Mouse (Mus musculus) hindbrain, embryonic 13.5 days (tissue): ENCODE measurements around the gene Efna1. TPM values are rescaled to one million over a fixed set of nuclear protein-coding genes. Genes with fewer than 3 reads are reported as not detected.

Experiments
- microRNA counts: library from miRNA; unstranded; fragments of <30 nt; microRNA quantifications from one replicate; lab custom pipeline; 2016
- microRNA-seq: library from miRNA; unstranded; fragments of <30 nt; microRNA quantifications from one replicate; pipeline ENCODE4, GENCODE M21; 2016
- polyA plus RNA-seq: library from polyadenylated mRNA; unstranded; fragments of >200 nt; fragmentation: Nextera tagmentation; extraction: Ambion mirVana; gene quantifications from 2 replicates; pipeline ENCODE4 v1.2.1, GENCODE M21; 2015

The Efna1 gene
- polyA plus RNA-seq, 1 experiment from 2014 or later = 12.4 TPM

MicroRNAs encoded within 50 kb of the gene (microRNA counts, 519-probe panel; counts per million panel counts)
- 3,735 counts per million, percentile 53 among the panel's probes with 10 or more counts for microRNA mmu-miR-92b (lab: Ali Mortazavi, UCI)

Small RNAs within 50 kb of the gene (microRNA-seq; reads per million reads assigned to microRNA genes)
- gene Mir92b = 4,817 reads per million, percentile 91 among the genes with 10 or more reads in this experiment

Other genes starting within 250 kb of the Efna1 start
- 74.5 and 76.0 TPM in 2 replicates for gene Rusc1, start 187.8 kb downstream of the Efna1 start, polyA plus RNA-seq
- not detected in 2 replicates for gene Gm43738, start 180.0 kb downstream of the Efna1 start, polyA plus RNA-seq
- 312 and 322 TPM in 2 replicates for gene Fdps, start 179.2 kb downstream of the Efna1 start, polyA plus RNA-seq
- 0.30 TPM in 1 of 2 replicates, not detected in the other for gene Pklr, start 145.0 kb downstream of the Efna1 start, polyA plus RNA-seq
- gene Hcn3, start 120.9 kb downstream of the Efna1 start, polyA plus RNA-seq = 33.5 and 35.1 TPM in 2 replicates
- gene Clk2, start 116.3 kb downstream of the Efna1 start, polyA plus RNA-seq = 23.5 and 24.5 TPM in 2 replicates
- 127 and 130 TPM in 2 replicates for gene Scamp3, start 103.7 kb downstream of the Efna1 start, polyA plus RNA-seq
- gene Fam189b, start 98.0 kb downstream of the Efna1 start, polyA plus RNA-seq = 29.9 and 30.0 TPM in 2 replicates
- gene Gba, start 78.2 kb downstream of the Efna1 start, polyA plus RNA-seq = 47.9 TPM in 2 replicates
- gene Thbs3, start 66.0 kb downstream of the Efna1 start, polyA plus RNA-seq = 53.5 and 60.7 TPM in 2 replicates
- 161 and 166 TPM in 2 replicates for gene Mtx1, start 54.1 kb downstream of the Efna1 start, polyA plus RNA-seq
- gene Muc1, start 52.1 kb downstream of the Efna1 start, polyA plus RNA-seq = 1.3 and 2.8 TPM in 2 replicates
- 205 and 209 TPM in 2 replicates for gene Krtcap2, start 35.2 kb downstream of the Efna1 start, polyA plus RNA-seq
- 64.3 and 68.1 TPM in 2 replicates for gene Trim46, start 34.8 kb downstream of the Efna1 start, polyA plus RNA-seq
- gene Dpm3, start 21.8 kb downstream of the Efna1 start, polyA plus RNA-seq = 74.4 and 76.2 TPM in 2 replicates
- gene Slc50a1, start 10.6 kb downstream of the Efna1 start, polyA plus RNA-seq = 34.6 and 38.0 TPM in 2 replicates
- gene Efna3, start 41.8 kb upstream of the Efna1 start, polyA plus RNA-seq = 46.8 and 49.7 TPM in 2 replicates
- gene Efna4, start 56.9 kb upstream of the Efna1 start, polyA plus RNA-seq = 8.6 and 9.8 TPM in 2 replicates
- gene Adam15, start 68.9 kb upstream of the Efna1 start, polyA plus RNA-seq = 41.5 and 47.0 TPM in 2 replicates
- gene Dcst2, start 80.8 kb upstream of the Efna1 start, polyA plus RNA-seq = 0.14 and 0.17 TPM in 2 replicates
- 1.1 and 1.3 TPM in 2 replicates for gene Dcst1, start 84.1 kb upstream of the Efna1 start, polyA plus RNA-seq
- 0.70 and 0.73 TPM in 2 replicates for gene Zbtb7b, start 113.6 kb upstream of the Efna1 start, polyA plus RNA-seq
- gene Lenep, start 121.7 kb upstream of the Efna1 start, polyA plus RNA-seq = 1.1 and 1.4 TPM in 2 replicates
- 38.5 and 39.3 TPM in 2 replicates for gene Flad1, start 130.7 kb upstream of the Efna1 start, polyA plus RNA-seq
- gene Cks1b, start 137.2 kb upstream of the Efna1 start, polyA plus RNA-seq = 116 and 121 TPM in 2 replicates
- 24.3 and 24.4 TPM in 2 replicates for gene Shc1, start 137.3 kb upstream of the Efna1 start, polyA plus RNA-seq
- gene Pygo2, start 149.1 kb upstream of the Efna1 start, polyA plus RNA-seq = 38.7 and 42.0 TPM in 2 replicates
- gene Pbxip1, start 155.6 kb upstream of the Efna1 start, polyA plus RNA-seq = 19.4 and 20.4 TPM in 2 replicates
- 101 and 105 TPM in 2 replicates for gene Pmvk, start 173.4 kb upstream of the Efna1 start, polyA plus RNA-seq
- 5.1 and 6.6 TPM in 2 replicates for gene Kcnn3, start 239.0 kb upstream of the Efna1 start, polyA plus RNA-seq